Mouse (Mus musculus): ENCODE data around the gene Fbxo11.
A peak's percentile ranks its signal among the peaks of the same experiment; 100 is the strongest.

The Fbxo11 gene

DNA sequence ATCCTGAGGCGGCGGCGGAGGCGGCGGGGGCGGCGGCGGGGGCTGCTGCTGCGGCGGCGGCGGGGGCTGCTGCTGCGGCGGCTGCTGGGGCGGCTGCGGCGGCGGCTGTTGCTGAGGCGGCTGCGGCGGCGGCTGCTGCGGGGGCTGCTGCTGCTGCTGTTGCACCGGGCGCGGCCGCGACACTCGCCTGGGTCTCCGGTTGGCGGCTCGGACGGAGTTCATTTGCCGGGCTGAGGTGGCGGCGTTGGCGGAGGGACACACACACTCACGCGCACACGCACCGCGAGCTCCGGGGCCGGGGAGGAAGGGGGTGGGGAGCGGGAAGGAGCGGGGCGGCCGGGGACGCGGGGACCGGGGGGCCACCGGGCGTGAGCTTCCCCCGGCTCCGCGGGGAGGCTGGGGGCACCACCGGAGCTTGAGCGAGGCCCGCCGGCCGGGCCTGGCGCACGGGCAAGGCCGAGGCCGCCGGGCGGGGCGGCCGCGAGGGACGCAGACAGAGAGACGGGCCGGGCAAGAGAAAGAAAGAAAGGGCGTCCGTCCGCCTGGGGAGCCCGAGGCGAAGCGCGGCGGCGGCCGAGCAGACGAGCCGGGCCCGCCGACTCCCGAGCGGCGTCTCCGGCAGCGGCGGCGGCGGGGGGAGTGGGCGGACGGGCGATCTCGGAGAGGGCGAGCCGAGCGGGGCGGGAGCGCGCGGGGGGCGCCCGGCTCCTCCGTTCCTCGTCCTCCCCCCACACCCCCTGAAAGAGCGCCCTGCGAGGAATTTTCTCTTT is at the start of gene Fbxo11:
Fbxo11 (minus strand) TSS at position 261 of the 770 bp plus-strand sequence.
- DNase-seq: peak; percentile 59 to 69

DNA sequence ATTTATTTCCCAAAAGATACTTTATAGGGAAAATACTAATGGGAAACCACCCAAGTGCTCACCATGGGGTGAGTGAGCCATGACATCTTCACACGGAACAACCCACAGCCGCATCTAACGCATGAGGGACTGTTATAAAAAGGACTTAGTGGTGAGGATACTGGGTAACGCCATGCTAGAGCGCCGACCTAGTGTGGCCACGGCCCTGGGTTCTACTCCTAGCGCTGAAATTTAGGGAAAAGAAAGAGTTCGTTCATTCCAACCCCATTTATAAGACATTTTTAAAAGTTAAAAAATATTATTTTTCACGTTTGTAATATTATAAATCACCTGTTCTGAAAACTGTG is 48.8 kb upstream of the Fbxo11 start:
- no peak for DNase-seq

DNA sequence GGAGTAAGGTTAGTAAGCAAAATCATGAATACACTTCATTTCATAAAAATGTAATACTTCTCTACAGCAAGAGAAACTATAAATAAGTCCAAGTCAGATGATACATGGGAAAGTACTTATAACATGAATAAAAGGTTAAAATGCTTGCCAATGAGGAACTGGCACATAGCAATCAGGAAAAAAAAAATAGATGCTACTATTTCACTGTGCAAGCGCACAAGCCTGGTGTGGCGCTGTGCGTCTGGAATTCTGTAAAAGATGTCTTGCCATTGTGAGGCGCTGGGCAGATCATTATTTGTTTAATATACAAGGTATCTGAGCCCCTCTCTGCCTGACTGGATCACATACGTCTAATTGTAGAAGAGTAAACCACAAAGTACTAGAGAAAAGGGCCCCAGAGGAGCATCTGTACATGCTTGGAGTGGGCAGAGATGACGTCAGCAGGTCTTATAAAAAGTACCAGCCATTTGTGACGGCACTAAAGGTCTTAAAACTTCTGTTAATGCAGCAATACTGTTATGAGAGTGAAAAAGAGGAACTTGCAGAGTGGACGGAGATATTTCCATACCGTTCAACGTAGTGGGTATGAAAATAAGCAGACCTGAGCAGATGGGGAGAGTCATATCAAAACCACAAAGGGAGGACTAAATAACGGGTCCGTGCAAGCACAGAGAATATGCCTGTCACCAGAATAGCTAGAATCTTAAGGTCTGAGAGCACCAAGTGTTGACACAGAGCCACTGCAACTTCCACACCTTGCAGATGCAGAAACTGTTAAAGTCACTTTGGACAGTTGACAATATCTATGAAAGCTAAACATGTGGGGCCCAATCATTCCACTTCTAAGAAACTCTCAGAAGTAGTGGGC is 48.2 kb upstream of the Fbxo11 start:
- DNase-seq: no peak

DNA sequence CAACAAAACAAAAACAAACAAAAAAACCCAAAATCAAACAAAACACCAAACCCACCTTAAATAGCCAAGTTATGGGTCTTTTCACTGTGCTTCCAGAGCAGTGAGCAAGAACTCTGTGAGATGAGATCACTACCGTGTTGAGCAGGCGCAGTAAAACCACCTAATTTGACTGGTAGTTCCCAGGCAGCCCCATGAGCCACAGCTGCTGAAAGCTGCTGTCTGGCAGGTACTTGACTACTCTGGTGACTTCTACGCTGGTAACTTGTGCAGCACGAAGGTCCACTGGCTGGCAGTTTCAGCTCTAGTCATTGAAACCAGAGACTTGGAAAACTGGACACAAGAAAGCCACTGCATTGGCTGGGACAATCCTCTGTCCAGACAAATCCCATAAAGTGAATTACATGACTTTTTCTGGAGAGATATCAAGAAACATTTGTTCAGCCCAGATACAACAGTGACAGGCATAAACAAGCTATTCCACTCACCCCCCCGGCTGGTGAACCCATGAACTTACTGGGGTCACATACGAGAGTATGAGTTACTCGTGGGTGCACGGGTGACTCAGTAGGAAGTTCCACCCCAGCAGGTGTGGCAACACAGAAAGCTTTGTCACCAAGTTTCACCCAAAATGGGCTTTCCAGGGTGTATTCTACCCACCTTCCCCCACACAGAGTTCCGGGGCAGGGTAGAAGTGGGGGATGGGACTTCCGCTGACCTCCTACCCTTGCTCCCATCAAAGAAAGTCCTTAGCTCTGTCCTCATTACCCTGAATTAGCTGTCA is 47.0 kb upstream of the Fbxo11 start:
- DNase-seq: peak in 1 of 2 experiments; percentile 26

DNA sequence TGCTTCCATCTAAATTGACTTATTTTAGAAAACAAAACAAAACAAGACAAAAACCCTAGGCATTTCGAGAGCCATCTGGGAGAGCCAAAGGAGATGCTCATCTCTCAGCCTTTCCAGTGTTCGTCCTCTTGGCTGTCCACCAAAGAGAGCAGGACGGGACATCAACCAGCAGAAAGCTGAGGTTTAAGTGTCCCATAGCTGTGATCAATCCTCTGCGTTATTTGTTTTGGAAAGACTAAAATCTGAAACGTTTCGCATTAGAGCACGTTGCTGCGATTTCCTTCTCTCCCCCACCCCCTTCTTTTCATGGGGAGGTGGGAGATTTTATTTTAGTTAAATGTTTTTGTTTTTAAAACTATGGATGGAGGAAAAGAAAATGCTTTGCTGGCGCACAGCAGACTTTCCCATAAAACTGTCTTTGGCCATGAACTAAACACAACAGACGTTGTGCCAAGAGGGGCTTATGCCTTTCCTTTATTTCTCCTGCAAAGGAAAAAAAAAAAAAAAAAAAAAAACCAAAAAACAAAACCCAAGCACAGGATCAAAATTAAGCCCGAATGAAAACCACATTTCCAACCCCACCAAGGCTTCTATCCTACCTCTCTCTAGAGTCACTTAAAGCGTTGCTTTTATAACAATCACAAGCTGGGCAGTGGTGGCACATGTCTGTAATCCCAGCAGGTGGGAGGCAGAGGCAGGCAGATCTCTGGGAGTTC is 46.1 kb upstream of the Fbxo11 start:
- no peak for DNase-seq

DNA sequence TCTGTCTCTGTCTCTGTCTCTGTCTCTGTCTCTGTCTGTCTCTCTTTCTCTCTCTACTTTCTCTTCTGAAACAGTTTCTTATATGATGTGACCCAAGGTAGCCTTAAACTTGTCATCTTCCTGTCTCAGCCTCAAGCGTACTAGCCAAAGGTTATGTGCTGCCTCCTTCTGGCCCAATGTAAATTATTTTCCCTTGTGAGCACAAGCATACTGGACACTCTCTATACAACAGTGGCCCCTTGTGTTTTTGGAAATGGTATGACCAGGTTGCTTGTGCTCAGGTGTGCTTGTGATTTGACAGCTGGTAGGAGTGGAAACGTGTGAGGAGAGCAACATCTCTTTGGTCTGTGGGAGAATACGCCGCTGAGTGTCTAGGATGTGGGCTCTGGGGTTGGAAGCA is 42.6 kb upstream of the Fbxo11 start:
- DNase-seq: no peak

DNA sequence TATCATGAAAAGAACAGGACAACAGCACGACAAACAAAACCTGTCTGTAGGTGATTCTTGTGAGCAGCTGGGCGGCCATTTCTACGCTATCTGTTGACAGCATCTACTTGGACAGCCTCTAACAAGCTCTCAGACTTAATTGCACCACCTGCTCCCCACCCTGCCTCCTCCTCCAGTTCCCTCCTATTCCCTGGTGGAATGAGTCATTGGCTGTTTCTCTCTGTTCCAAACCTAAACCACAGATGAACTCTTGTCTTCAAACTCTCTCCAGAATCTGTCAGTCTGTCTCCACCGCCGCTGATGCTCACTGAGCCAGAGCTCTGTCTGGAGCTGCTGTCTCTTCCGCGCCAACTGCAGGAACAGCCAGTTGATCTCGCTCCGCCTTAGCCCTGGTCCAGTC is 41.3 kb upstream of the Fbxo11 start:
- DNase-seq: no peak

DNA sequence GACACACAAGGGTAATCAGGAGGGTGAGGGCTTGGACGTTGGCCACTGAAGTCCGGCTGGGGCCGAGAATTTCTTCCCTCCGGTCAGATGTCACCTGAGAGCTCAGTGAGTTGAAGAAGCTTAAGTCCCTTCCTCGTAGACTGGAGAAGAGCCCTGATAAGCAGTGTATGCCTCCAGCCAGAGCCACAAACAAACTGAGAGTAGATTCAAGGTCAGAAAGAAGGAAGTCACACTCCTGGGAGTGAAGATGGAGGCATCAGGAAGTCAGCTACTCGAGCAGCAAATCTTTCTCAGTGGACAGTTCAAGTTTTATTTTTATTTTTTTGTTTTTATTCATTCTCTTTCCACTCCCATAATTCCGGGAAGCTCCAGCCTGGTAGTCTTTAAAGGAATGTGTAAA is 37.5 kb upstream of the Fbxo11 start:
- no peak for DNase-seq

DNA sequence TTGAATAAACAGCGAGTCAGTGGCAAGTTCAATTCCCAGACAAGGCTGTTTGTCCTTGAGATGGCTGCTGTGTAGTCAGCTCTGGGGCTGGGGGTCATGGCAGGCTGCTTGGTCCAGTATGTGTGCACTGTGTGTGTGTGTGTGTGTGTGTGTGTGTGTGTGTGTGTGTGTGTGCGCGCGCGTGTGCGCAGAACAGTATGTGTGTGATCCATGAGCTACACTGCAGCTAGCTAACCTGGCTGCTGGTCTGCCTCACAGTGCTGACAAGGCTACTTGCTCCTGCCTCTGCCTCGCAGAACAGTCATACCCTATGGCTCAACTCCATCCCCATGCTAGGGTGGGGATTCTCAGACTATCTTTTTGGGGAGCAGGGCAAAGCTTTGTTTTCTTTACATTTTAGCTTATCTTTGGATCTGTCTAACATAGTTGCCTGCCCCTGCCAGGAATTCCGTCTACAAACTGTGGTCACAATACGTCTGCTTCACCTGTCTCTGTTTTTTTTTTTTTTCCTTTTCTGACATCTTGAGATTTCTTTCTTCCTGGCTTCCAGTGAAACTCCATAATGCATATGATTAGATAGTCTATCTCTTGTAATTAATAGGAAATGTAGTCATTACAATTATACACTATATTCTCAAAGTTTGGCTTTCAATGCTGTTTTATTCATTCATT is 33.2 kb upstream of the Fbxo11 start:
- DNase-seq: no peak

DNA sequence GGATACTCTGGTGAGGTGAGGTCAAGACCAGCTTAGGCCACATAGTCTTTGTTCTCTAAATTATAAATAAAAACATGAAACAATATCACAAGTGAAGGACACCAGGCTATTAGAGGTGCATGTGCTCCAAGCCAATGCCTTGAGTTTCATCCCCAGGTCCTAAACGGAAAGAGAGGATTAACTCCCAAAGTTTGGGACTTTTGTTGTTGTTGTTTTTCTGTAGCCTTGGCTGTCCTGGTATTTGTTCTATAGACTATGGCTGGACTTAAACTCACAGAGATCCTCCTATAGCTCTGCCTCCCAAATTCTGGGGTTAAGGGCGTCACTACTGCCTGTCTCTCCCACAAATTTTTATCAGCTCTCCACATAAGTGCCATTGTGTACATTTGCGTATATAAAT is 32.5 kb upstream of the Fbxo11 start:
- no peak for DNase-seq

DNA sequence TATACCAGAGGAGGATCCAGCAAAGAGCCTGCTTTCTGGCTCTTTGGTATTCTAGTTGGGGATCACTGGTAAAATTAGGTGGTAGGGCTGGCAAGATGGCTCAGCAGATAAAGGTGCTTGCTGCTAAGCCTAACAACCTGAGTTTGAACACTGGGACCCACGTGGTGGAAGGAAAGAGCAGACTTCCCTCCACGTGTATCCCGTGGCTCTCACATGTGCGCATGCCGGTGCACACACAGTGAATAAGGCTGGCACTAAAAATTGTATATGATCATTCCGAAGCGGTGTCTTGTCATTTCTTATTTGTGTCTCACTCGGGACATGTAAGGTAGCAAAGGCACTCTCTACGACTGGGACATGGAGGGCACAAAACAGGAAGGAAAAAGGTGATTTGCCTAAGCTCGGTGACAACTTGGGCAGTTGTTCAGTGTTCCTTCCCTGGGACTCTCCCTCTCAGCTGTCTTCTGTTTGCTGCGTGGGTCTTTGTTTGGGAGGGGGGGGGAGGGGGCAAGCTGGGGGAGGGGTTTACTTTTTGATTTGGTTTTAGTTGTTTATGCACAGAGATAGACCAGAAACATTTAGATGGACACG is 31.8 kb upstream of the Fbxo11 start:
- DNase-seq: no peak

DNA sequence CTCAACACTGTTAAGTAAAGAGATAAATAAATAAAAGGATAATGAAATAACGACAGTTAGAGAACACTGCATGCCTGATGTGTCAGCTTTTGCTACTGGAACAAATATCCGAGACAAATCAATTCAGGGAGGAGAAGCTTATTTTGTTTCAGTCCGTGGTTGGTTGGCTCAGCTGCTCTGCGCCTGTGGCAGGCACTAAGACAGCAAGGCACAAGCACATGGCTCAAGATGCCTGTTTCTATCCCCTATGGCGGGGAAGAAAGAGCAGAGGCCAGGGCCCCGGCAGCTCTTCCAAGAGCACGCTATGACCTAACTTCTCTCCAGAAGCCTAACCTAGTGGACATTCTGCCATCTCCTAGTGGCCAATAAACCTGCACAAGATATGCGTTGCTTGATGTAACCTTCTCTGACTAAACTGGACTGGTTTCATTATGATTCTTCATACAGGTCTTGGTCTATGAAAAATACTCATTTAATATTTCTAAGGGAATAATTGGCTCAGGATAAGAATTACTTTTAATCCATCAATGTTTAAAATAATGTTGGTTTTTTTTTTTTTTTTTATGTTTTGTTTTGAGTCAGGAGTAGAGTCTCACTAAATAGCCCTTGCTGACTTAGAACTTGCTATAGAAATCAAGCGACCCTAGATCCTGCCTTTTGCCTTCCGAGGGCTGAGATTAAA is 30.6 kb upstream of the Fbxo11 start:
- DNase-seq: no peak

DNA sequence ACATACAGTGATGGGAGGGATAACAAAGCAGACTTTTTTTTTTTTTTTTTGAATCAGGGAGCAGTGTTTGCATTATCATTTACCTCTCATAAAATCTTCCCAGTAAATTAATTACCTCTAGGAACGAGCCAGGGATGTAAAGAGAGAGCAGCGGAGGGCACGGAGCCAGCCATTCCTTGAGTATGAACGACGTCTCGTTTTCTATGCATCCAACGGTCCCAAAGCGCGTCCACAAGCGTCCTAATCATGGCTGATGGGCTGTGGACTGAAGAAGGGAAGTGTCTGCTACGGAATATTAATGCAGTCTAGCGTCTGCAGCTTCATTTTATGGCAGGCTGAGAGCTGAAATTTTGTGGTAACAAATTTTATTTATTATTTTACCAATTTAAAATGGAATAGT is 29.2 kb upstream of the Fbxo11 start:
- no peak for DNase-seq

DNA sequence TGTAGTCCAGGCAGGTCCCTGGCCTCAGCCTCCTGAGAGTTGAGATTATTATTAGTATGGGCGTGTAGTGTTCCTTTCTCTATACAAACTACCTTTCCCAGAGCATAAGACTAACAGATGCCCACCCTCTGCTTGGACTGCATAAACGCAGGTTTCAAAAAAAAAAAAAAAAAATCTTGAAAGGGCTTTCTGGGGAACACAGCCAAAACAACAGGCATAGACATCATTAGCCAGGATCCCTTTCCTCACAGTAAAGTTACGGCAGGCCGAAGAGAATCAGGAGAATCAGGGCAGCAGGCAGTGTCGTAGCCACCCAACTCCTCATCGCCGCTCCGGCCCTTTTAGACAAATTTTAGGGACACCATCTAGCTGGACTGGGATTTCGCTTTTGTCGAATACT is 28.7 kb upstream of the Fbxo11 start:
- no peak for DNase-seq

DNA sequence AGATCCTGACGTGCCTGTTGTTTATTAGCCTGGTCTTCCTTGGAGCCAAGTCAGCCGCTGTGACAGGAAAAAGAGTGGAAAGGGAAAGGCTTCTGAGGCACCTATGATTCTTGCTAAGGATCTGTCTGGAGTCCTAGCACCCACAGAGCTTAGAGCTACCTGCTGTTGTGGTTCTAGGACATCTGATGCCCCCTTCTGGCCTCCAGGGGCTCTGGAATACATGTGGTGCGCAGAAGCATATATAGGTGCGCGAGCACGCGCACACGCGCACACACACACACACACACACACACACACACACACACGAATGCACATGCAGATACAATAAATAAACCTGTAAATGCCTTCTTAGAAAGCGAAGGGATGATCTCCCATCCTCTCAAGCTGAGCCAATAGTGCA is 20.9 kb upstream of the Fbxo11 start:
- no peak for DNase-seq

DNA sequence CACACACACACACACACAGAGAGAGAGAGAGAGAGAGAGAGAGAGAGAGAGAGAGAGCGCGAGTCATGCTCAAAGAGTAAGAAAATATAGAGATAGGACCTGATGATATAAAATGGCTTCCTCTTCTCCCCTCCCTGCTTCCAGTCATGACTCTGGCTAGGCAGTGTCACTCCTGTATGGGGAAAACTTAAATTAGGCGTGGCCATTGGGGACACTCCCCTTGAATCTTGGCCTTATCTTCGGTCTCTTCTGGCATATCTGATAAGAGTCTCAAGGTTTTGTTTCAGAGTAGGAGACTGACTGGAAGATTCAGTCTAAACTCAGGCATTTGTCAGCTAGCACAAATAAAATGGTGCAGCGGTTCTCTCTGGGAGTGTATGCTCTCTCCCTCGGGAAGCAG is 16.4 kb upstream of the Fbxo11 start:
- DNase-seq: no peak

DNA sequence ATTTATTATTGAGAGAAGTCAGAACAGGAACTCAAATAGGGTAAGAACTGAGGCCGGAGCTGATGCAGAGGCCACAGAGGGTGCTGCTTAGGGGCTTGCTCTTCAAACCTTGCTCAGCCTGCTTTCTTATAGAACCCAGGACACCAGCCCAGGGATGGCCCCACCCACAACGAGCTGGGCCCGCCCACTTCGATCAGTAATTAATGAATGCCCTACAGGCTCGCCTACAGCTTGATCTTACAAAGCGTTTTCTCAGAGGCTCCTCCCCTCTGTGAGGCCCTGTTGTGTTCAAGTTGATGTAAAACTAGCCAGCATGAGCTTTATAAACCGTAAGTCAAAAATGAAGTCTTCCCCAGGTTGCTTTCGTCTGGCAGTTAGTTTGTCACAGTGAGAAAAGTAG is 14.7 kb upstream of the Fbxo11 start:
- DNase-seq: no peak

DNA sequence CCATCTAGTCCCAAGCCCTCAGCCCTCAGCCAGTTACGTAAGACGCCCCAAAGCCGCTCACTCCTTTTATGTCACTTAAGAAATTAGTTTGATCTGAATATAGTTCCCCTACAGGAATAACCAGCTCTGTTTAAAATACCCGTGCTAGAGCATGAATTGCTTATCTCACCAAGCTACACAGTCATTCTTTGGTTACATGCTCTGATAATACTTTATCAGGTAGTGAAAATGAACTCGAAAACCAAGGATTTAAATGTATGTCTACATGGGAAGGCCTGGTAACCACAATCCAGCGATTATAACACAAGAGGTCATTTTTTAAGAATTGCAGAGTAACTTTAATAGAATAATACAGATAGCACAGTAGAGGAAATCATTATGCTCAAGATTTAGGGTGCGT is 7.0 kb upstream of the Fbxo11 start:
- DNase-seq: no peak

DNA sequence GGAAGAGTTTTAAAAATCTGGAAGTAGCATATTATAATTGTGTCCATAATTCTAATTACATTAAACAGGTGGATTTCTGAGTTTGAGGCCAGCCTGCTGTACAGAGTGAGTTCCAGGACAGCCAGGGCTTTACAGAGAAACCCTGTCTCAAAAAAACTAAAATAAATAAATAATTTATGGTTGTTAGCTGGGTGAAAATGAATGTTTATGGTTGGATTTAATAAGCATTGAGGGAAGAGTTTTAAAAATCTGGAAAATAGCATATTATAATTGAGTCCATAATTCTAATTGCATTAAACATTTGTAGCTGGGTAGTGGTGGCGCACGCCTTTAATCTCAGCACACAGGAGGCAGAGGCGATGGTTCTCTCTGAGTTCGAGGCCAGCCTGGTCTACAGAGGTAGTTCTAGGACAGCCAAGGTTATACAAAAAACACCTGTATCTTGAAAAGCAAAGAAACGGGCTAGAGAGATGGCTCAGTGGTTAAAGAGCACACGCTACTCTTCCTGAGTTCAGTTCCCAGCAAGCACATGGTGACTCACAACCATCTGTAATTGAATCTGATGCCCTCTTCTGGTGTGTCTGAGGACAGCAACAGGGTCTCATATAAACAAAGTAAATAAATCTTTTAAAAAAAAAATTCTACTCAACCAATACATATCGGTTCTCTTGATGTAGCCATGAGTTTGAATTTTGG is 3.1 kb upstream of the Fbxo11 start:
- no peak for DNase-seq

DNA sequence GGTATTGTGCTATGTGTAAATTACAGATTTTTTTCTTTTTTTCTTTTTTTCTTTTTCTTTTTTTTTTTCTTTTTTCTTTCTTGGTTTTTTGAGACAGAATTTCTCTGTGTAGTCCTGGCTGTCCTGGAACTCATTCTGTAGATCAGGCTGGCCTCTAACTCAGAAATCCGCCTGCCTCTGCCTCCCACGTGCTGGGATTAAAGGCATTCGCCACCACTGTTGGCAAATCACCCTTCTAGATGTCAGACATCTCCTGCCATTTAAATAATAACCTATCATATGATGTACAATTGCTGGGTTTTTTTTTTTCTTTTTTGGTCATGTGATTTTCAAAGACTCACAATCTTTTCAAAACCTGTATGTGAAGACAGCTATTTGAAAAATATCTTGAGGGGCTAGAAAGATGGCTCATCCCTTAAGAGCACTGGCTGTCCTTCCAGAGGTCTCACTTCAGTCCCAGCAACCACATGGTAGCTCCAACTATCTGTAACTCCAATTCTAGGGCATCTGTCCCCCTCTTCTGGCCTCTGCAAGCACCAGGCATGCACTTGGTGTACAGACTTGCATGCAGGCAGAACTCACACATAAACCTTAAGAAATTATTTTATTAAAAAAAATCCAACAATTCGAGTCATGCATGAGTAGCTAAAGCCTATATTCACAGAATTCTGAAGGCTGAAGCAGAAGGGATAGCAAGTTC is 2.3 kb upstream of the Fbxo11 start:
- no peak for DNase-seq
